Mouse (Mus musculus): ENCODE data around the gene Cd99l2.

DNA sequence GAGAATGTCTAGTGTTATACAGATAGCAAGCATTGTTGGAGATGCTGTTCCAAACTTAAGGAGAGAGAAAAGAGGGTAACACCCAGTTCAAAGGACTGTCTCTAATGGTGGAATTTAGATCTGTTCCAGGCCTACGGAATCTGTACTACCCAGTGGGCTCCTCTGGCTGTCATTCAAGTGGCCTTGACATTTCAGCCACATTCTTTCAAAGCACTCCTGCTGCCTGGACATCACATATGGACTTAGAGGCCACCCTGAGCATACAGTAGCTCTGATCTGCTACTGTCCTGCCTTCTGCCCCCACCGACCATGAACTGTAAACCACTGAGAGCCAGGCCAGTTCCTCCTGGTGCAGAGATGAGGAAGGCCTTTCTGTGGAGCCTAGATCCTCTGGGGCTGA, 45.1 kb upstream of the Cd99l2 start:
- TF ChIP-seq CTCF (IDR thresholded peaks at IDR 0.05; ENCODE audit: control insufficient read depth, insufficient read depth, low read length) (no peak), POLR2A (IDR thresholded peaks at IDR 0.05; ENCODE audit: borderline replicate concordance, control insufficient read depth, low read depth, low read length) (no peak)

All from bone marrow, adult 2 months (tissue).